Mouse (Mus musculus): Measurements from ENCODE around the gene Hspb1. TPM values are rescaled to one million over a fixed set of nuclear protein-coding genes. Genes with fewer than 3 reads are reported as not detected.

Gene Hspb1
- polyA plus RNA-seq, 1 experiment: 17.2 TPM

DNA sequence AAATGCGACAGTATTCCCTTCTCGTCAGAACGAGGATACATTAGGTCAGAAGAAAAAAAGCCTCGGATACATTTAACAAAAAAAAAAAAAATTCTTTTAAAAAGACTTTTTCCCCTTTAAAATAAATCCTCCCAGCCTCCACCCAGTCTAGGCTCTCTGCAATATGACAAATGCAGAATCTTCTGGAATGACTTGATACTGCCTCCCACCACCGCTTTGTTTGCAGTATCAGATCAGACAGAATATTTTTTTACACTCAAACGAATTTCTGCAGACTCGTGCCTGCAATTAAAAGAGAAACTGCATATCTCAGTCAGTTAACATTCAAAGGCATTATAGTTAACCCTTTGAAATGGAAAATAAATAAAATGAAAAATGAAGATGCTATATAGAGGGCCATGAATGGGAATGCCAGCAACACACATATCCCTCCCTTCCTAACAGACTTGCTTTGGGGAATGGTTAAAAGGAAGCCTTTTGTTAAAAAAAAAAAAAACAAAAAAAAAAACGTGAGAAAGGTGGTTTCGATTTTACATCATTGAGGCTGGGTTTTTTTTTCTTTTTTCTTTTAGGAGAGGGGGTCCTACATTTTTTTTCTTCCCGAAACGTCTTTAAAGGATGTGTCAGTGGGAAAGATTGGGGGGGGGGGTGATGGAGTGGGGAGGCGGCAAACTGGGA lies 45.6 kb downstream of the Hspb1 start:
- peak; percentile 65 for DNase-seq (ENCODE audit: low read depth)
- TF ChIP-seq CTCF (IDR thresholded peaks at IDR 0.05; ENCODE audit: borderline replicate concordance, extremely low read depth, insufficient read depth, insufficient read length) (no peak), POLR2A (IDR thresholded peaks at IDR 0.05; ENCODE audit: borderline replicate concordance, extremely low read depth, insufficient read depth, insufficient read length, poor library complexity, severe bottlenecking) (no peak)

DNA sequence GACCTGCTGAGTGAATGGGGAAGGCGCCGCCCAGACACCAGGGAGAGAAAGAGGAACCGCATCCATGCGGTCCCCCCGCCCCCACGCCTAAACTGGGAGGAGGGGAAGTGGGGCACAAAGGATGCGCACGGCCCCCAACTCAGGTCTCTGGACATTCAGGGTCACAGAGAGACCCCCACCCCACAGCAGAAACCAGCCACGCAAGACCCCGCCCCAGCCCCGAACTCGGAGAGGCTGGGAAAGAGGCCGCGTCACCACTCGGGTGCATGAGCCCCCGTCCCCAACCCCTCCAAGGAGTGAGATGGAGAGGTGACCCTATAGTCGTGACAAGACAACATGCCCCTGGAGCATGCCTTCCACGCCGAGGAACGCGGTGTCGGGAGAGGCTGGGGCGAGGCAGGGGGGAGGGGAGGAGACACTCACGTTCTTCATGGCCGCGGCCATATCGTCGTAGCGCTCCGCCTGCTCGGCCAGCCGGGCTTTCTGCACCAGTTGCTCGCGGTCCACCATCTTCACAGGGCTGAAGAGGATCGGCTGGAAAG lies 46.3 kb downstream of the Hspb1 start:
- TF ChIP-seq CTCF (IDR thresholded peaks at IDR 0.05; ENCODE audit: borderline replicate concordance, extremely low read depth, insufficient read depth, insufficient read length) (no peak), POLR2A (IDR thresholded peaks at IDR 0.05; ENCODE audit: borderline replicate concordance, extremely low read depth, insufficient read depth, insufficient read length, poor library complexity, severe bottlenecking) (no peak)
- DNase-seq (ENCODE audit: low read depth): peak; percentile 80

DNA sequence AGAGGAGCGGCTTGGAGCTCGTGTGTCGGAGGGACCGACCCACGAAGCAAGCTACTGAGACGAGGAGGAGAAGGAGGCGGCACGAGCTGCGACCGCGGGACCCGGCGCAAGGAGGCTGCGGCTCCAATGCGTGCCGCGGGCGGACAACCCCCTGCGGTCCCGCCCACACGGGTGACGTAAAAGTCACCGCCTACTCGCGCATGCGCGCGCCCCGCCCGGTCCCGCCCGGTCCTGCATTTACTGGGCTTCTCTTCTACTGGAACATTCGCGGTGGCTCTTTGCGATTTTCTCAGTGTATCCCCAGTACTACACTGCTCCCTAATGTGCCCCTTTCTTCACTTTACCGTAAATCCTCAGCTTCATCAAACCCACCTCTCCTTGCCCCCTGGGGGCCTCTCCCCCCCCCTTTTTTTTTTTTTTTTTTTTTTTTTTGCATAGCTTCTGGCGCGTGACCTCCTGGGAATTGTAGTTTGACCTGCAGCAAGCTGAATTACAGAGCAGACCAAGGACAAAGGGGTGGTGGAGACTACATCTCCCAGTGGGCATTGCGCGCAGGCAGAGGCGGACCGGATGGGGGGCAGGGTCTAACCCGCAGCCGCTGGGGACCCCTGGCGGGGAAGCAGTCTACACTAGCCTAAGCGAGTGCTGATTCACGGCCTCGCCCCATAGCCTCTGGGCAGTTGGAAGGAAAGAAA lies 46.9 kb downstream of the Hspb1 start, which contains the start of gene Ywhag:
Gene Ywhag (minus strand): TSS at position 136 of the 695 bp plus-strand sequence.
- peak; percentile 99 for DNase-seq (ENCODE audit: low read depth)
- TF ChIP-seq POLR2A (IDR thresholded peaks at IDR 0.05; ENCODE audit: borderline replicate concordance, extremely low read depth, insufficient read depth, insufficient read length, poor library complexity, severe bottlenecking): peak; percentile 99
- peak; percentile 70 for TF ChIP-seq CTCF (IDR thresholded peaks at IDR 0.05; ENCODE audit: borderline replicate concordance, extremely low read depth, insufficient read depth, insufficient read length)

DNA sequence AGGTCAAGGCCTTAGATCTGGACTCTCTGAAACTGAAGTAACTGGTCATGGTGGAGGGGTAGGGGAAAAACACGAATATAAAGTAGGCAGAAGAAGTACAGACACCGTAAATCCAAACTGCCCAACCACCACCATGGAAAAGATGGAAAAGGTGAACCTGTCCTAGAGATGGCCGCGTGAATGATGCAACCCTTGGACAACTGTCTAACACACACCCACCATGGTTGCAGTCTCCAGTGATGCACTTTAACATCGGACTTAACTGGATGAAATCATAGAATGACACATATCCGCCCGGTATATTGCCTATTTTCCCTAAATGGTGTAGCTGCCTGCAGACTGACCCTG lies 47.4 kb downstream of the Hspb1 start:
- no peak for DNase-seq (ENCODE audit: low read depth)
- TF ChIP-seq CTCF (IDR thresholded peaks at IDR 0.05; ENCODE audit: borderline replicate concordance, extremely low read depth, insufficient read depth, insufficient read length): no peak
- TF ChIP-seq POLR2A (IDR thresholded peaks at IDR 0.05; ENCODE audit: borderline replicate concordance, extremely low read depth, insufficient read depth, insufficient read length, poor library complexity, severe bottlenecking): no peak

DNA sequence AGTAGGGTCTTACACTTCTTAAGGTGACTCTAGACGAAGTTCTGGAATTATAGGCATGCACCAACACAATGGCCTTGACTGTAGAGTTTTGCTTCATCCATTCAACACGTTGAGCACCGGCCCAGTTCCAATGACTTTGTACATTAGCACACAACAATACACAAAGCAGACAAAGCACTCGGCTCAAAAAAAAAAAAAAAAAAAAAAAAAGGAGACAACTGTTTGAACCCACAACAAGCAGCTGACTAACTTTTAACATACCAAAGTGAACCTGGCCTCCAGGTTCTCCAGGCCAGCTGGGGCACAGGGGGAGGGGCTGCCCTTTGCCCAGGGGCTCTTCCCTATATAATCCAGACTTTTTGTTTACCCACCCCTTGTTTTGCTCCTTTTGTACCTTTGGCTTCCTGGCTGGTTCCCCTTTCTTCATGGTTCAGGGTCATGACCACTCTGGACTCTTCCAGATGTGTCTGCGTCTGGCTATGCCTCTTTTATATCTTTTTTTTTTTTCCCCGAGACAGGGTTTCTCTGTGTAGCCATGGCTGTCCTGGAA lies 48.0 kb downstream of the Hspb1 start:
- TF ChIP-seq POLR2A (IDR thresholded peaks at IDR 0.05; ENCODE audit: borderline replicate concordance, extremely low read depth, insufficient read depth, insufficient read length, poor library complexity, severe bottlenecking): no peak
- TF ChIP-seq CTCF (IDR thresholded peaks at IDR 0.05; ENCODE audit: borderline replicate concordance, extremely low read depth, insufficient read depth, insufficient read length): no peak
- no peak for DNase-seq (ENCODE audit: low read depth)

Other genes with a start within 250 kb of the Hspb1 start
- gene Por, start 217.9 kb upstream of the Hspb1 start, polyA plus RNA-seq (2012; rRNA removed): 145 and 162 TPM in 2 replicates
- gene Tmem120a, start 143.5 kb upstream of the Hspb1 start, polyA plus RNA-seq (2012; rRNA removed): 36.9 and 39.3 TPM in 2 replicates
- 0.08 and 0.15 TPM in 2 replicates for gene Styxl1, start 109.5 kb upstream of the Hspb1 start, polyA plus RNA-seq (2012; rRNA removed)
- 476 and 499 TPM in 2 replicates for gene Mdh2, start 109.4 kb upstream of the Hspb1 start, polyA plus RNA-seq (2012; rRNA removed)
- gene Srrm3, start 81.0 kb upstream of the Hspb1 start, polyA plus RNA-seq (2012; rRNA removed): 57.1 and 82.6 TPM in 2 replicates
- gene Ywhag, start 46.7 kb downstream of the Hspb1 start, polyA plus RNA-seq (2012; rRNA removed): 258 and 495 TPM in 2 replicates
- 2.1 and 5.1 TPM in 2 replicates for gene Ssc4d, start 86.6 kb downstream of the Hspb1 start, polyA plus RNA-seq (2012; rRNA removed)
- gene Zp3, start 92.2 kb downstream of the Hspb1 start, polyA plus RNA-seq (2012; rRNA removed): 0.18 and 0.21 TPM in 2 replicates
- 26.7 and 28.4 TPM in 2 replicates for gene Dtx2, start 106.9 kb downstream of the Hspb1 start, polyA plus RNA-seq (2012; rRNA removed)
- 0.06 and 0.11 TPM in 2 replicates for gene Upk3b, start 150.6 kb downstream of the Hspb1 start, polyA plus RNA-seq (2012; rRNA removed)
- 0.26 and 0.40 TPM in 2 replicates for gene Upk3bl, start 166.6 kb downstream of the Hspb1 start, polyA plus RNA-seq (2012; rRNA removed)
- gene Rasa4, start 196.0 kb downstream of the Hspb1 start, polyA plus RNA-seq (2012; rRNA removed): 9.5 and 18.1 TPM in 2 replicates
- gene Polr2j, start 228.7 kb downstream of the Hspb1 start, polyA plus RNA-seq (2012; rRNA removed): 144 and 199 TPM in 2 replicates
- gene Lrwd1, start 248.2 kb downstream of the Hspb1 start, polyA plus RNA-seq (2012; rRNA removed): 45.7 and 69.0 TPM in 2 replicates
- gene Alkbh4, start 248.2 kb downstream of the Hspb1 start, polyA plus RNA-seq (2012; rRNA removed): 17.5 and 21.8 TPM in 2 replicates

Measured in brain, embryonic 14.5 days (tissue).